Mouse (Mus musculus): ENCODE results near the gene Eme2. TPM values are rescaled to one million over a fixed set of nuclear protein-coding genes. Genes with fewer than 3 reads are reported as not detected.

The Eme2 gene
- polyA plus RNA-seq, 1 experiment from 2014 or later, result 36.3 TPM

DNA sequence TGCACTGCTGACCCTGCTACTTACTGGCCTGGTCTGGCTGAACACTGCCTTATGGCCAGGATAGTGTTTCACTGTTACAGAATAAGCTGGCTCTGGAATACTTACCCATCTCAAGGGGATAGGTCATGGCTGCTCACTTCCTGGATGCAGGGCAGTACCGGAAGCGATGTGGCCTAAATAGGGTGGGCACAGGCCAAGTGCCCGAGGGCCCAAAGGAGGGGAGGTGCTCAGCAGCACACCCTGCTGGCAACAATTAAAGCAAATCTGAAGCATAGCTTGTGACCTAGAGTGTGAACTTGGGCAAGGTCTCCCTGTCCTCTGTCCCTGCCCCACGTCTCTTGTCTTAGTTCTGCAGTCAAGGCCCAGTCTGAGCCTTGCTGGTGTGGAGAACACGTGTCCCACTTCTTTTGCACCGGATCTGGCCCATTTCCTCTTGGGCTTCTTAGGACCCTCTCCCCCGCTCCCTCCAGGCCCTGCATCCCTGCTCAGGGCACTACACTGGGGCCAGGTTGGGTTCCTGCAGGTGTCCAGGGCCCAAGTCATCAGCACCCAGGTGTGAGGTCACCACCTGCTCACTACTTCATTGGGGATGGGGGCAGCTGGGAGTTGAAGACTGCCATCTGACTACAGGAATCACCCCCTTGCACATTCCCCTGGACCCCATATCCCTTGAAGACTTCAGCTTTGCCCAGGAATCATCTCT is 13.0 kb downstream of the Eme2 start:
- H3K4me1 ChIP-seq (replicated peaks), result peaks cover 43% of the 10 kb centered on the region
- H3K9me3 ChIP-seq, result no peaks in the 10 kb centered on the region
- 0 out of 2 replicates have a peak overlapping the region, but pooled peaks have one; percentile 17 for H3K27ac ChIP-seq
- no peaks in the 10 kb centered on the region for H3K27me3 ChIP-seq (ENCODE audit: insufficient read depth, poor library complexity, severe bottlenecking)
- 50% methylated on average over 7 of the region's 7 CpGs for WGBS
- peaks cover 33% of the 10 kb centered on the region for H3K36me3 ChIP-seq
- no peak overlapping the region for H3K4me3 ChIP-seq
- peak; percentile 56 for DNase-seq (ENCODE audit: low spot score)

DNA sequence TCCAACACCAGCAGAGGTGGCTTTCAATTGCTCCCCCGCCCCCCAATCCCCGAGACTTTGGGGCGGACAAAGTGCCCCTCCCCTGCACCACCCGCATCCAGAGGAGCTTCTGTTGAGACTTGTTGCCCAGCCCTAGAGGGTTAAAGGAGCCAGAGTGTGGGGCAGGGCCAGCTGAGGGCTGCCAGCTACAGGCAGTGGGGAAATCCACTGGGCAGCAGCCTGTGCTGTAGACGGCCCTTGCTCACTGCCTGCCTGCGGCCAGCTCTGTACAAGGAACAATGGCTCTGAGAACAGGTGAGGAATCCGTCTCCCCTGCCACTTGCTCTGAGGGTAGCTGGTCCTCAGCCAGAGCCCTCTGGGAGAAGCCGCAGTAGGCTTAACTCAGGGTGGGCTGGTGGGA is 16.4 kb downstream of the Eme2 start:
- Histone ChIP-seq H3K4me1 (replicated peaks) (peaks cover 26% of the 10 kb centered on the region), H3K27me3 (ENCODE audit: insufficient read depth, poor library complexity, severe bottlenecking) (no peaks in the 10 kb centered on the region), H3K27ac (peak overlapping the region; percentile 70), H3K36me3 (peaks cover 18% of the 10 kb centered on the region), H3K4me3 (no peak overlapping the region), H3K9me3 (no peaks in the 10 kb centered on the region)
- 76% methylated on average over 8 of the region's 8 CpGs for whole genome bisulfite sequencing
- no peak for DNase-seq (ENCODE audit: low spot score)

- peaks cover 13% of the 10 kb centered on the region for H3K36me3 ChIP-seq
- H3K27me3 ChIP-seq (ENCODE audit: insufficient read depth, poor library complexity, severe bottlenecking), result no peaks in the 10 kb centered on the region
- H3K4me1 ChIP-seq (replicated peaks), result peaks cover 26% of the 10 kb centered on the region
- H3K9me3 ChIP-seq, result no peaks in the 10 kb centered on the region
- no peak overlapping the region for H3K4me3 ChIP-seq
- no peak for DNase-seq (ENCODE audit: low spot score)
- peak overlapping the region; percentile 70 for H3K27ac ChIP-seq
- WGBS, result 35% methylated on average over 5 of the region's 5 CpGs
Measured at GRCm38 (mm10) chr17:24878117-24878397, 16.8 kb downstream of the Eme2 start.

GRCm38 (mm10) chr17:24877336-24878116 is 17.4 kb downstream of the Eme2 start:
- H3K27me3 ChIP-seq (ENCODE audit: insufficient read depth, poor library complexity, severe bottlenecking), result no peaks in the 10 kb centered on the region
- WGBS, result 61% methylated on average over 10 of the region's 10 CpGs

DNA sequence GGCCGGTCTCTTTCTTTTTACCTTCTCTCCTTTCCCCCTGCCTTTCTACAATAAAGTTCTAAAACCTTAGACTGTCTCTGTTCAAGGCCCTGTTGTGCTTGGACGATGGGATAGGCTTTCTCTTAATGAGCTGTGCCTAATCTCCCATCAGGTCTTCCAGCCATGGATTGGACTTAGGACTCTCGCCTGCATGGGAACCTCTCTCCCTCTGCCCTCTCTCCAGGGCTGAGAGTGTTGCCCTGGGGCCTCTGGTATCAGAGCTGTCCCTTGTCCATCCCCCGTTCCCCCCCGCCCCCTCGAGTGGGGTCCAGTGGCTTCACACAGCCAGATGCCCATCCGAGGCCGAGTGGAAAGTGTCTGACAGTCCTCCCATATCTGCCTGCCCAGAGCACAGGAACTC is 19.9 kb downstream of the Eme2 start:
- Histone ChIP-seq H3K27ac (no peak overlapping the region), H3K4me3 (no peak overlapping the region), H3K36me3 (no peaks in the 10 kb centered on the region), H3K9me3 (no peaks in the 10 kb centered on the region), H3K4me1 (replicated peaks) (peaks cover 19% of the 10 kb centered on the region), H3K27me3 (ENCODE audit: insufficient read depth, poor library complexity, severe bottlenecking) (no peaks in the 10 kb centered on the region)
- WGBS, result 85% methylated on average over 8 of the region's 8 CpGs
- no peak for DNase-seq (ENCODE audit: low spot score)

More at GRCm38 (mm10) chr17:24877336-24878116, 17.4 kb downstream of the Eme2 start:
- Histone ChIP-seq H3K4me1 (replicated peaks) (peaks cover 26% of the 10 kb centered on the region), H3K4me3 (no peak overlapping the region; the same call in 1 of the 2 replicates), H3K27ac (peak overlapping the region; percentile 70), H3K9me3 (no peaks in the 10 kb centered on the region), H3K36me3 (peaks cover 8% of the 10 kb centered on the region)
- no peak for DNase-seq (ENCODE audit: low spot score)

- no peaks in the 10 kb centered on the region for H3K36me3 ChIP-seq
- no peaks in the 10 kb centered on the region for H3K27me3 ChIP-seq (ENCODE audit: insufficient read depth, poor library complexity, severe bottlenecking)
- no peak for DNase-seq (ENCODE audit: low spot score)
- H3K4me1 ChIP-seq (replicated peaks), result peaks cover 19% of the 10 kb centered on the region
- no peak overlapping the region for H3K27ac ChIP-seq
- H3K9me3 ChIP-seq, result no peaks in the 10 kb centered on the region
- no peak overlapping the region for H3K4me3 ChIP-seq
- 53% methylated on average over 1 of the region's 1 CpGs for WGBS
Measured at GRCm38 (mm10) chr17:24874405-24874745, 20.5 kb downstream of the Eme2 start.

DNA sequence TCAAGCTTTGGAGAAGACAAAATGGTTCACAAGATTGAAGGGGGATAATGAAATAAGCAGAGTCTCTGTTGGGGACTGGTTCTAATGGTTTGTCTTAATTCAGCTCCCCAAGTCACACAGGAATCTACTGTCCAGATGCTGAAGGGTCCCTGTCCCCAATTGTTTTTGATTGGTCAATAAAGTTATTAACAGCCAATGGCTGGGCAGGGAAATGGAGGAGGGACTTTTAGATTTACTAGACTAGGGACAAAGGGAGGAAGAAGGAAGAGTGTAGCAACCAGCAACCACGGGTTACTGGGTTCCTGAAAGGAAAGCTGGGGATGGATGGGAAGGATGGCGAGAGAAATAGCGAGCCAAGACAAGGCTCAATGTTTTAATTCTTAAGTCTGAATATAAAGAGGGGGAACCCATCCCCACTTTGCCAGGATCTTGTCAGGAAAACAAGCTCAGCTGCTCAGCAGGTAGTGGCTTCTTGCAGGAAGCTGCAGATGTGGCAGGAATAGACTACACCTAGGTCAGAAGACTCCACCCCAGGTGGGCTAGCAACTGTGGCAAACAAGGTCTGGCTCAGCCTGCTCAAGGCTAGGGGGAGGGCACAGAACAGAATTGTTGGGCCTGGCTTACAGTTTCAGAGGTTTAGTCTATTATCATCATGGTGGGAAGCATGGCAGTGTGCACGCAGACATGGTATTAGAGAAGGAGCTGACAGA is 21.0 kb downstream of the Eme2 start:
- Histone ChIP-seq H3K27me3 (ENCODE audit: insufficient read depth, poor library complexity, severe bottlenecking) (no peaks in the 10 kb centered on the region), H3K4me3 (no peak overlapping the region), H3K9me3 (no peaks in the 10 kb centered on the region), H3K27ac (no peak overlapping the region), H3K4me1 (replicated peaks) (peaks cover 19% of the 10 kb centered on the region), H3K36me3 (no peaks in the 10 kb centered on the region)
- no peak for DNase-seq (ENCODE audit: low spot score)
- 50% methylated on average over 4 of the region's 4 CpGs for WGBS

DNA sequence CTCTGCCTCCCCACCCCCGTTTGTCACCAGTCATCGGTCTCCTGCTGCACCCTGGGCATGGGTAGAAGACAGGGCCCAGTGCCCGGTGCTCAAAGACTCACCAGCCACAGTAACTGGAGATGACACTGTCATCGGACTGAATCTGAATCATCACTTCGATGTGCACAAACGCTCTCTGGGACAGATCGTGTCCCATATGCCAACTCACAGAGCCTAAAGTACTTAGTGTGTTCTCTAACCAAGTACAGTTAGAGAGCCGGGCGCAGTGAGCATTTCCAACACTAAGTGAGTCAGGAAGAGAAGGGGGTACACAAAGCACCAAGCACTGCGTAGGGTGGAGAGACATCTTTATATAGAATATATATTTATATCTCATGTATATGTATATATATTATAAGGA is 27.0 kb downstream of the Eme2 start:
- no peaks in the 10 kb centered on the region for H3K9me3 ChIP-seq
- peaks cover 9% of the 10 kb centered on the region; the same call in 1 of the 2 replicates for H3K36me3 ChIP-seq
- no peak overlapping the region for H3K4me3 ChIP-seq
- no peak overlapping the region for H3K27ac ChIP-seq
- H3K4me1 ChIP-seq (replicated peaks), result no peaks in the 10 kb centered on the region
- no peak for DNase-seq (ENCODE audit: low spot score)
- 90% methylated on average over 10 of the region's 10 CpGs for WGBS
- no peaks in the 10 kb centered on the region for H3K27me3 ChIP-seq (ENCODE audit: insufficient read depth, poor library complexity, severe bottlenecking)

DNA sequence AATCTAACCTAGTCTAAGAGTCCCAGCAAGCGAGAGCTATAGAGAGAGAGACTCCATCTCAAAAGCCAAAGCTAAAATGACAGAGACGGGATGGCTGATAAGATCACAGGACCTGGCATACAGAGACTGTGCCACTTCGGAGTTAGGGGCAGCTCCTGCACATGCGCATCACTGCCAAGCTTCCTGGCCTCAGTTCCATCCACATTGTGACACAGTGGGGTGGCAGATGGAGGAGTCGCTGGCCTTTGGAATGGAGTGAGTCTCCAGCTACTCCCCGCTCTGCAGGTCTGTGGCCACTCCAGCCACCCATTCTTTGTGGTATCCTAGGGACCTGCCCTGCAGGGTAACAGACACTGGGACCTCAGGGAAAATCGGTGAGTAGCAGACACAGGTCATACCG is 29.1 kb downstream of the Eme2 start, which contains the start of gene Igfals:
Gene Igfals (plus strand): TSS at position 222 of the 400 bp plus-strand sequence.
- H3K4me1 ChIP-seq (replicated peaks), result no peaks in the 10 kb centered on the region
- no peak for DNase-seq (ENCODE audit: low spot score)
- no peaks in the 10 kb centered on the region for H3K27me3 ChIP-seq (ENCODE audit: insufficient read depth, poor library complexity, severe bottlenecking)
- no peak within 1 kb of the TSS for H3K4me3 ChIP-seq
- H3K36me3 ChIP-seq, result peaks cover 30% of the 10 kb centered on the region
- 87% methylated on average over 8 of the region's 8 CpGs for WGBS
- no peak within 1 kb of the TSS for H3K27ac ChIP-seq
- no peaks in the 10 kb centered on the region for H3K9me3 ChIP-seq

DNA sequence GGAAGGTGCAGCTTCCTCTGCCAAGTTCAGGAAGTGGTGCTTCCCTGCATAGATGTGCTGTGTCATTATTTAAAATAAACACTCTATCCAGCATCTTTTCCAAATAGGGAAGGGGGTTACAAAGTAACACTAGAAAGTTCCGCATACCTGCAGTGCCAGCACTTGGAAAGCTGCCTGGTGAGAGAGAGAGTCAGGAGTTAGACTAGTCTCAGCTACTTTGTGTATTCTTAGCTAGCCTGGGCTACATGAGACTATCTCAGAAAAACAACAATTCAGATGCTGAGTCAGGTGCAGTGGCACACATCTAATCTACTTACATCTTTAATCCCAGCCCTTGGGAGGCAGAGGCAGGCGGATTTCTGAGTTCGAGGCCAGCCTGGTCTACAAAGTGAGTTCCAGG is 33.1 kb downstream of the Eme2 start:
- Histone ChIP-seq H3K36me3 (peaks cover 59% of the 10 kb centered on the region), H3K4me3 (no peak overlapping the region), H3K4me1 (replicated peaks) (no peaks in the 10 kb centered on the region), H3K27me3 (ENCODE audit: insufficient read depth, poor library complexity, severe bottlenecking) (no peaks in the 10 kb centered on the region), H3K27ac (no peak overlapping the region), H3K9me3 (no peaks in the 10 kb centered on the region)
- 96% methylated on average over 3 of the region's 3 CpGs for WGBS
- no peak for DNase-seq (ENCODE audit: low spot score)

DNA sequence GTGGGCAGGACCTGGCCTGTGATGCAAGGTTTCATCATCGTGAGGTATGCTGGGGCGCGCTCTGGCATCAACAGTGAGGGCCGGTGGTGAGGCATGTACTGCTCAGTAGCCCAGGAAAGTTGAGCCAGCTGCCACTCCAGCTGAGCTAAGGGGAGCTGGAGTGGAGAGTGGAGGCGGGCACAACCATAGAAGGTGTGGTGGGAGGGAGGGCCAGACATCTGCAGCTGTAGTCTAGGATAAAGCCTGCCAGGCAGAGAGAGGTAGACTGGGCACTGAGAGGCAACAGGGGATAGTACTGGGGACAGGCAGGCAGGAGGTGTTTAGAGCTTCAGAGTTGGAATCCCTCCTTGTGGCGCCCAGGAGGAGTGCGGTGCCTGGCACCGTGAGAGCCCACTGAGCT is 34.8 kb downstream of the Eme2 start:
- no peak overlapping the region for H3K27ac ChIP-seq
- no peak for DNase-seq (ENCODE audit: low spot score)
- no peaks in the 10 kb centered on the region for H3K9me3 ChIP-seq
- no peaks in the 10 kb centered on the region for H3K4me1 ChIP-seq (replicated peaks)
- peaks cover 61% of the 10 kb centered on the region for H3K36me3 ChIP-seq
- H3K27me3 ChIP-seq (ENCODE audit: insufficient read depth, poor library complexity, severe bottlenecking), result no peaks in the 10 kb centered on the region
- 87% methylated on average over 8 of the region's 8 CpGs for WGBS
- H3K4me3 ChIP-seq, result no peak overlapping the region

GRCm38 (mm10) chr17:24858967-24859366 is 35.9 kb downstream of the Eme2 start:
- Histone ChIP-seq H3K4me3 (no peak overlapping the region), H3K4me1 (replicated peaks) (no peaks in the 10 kb centered on the region), H3K27me3 (ENCODE audit: insufficient read depth, poor library complexity, severe bottlenecking) (no peaks in the 10 kb centered on the region), H3K9me3 (no peaks in the 10 kb centered on the region), H3K27ac (no peak overlapping the region), H3K36me3 (peaks cover 62% of the 10 kb centered on the region)
- 90% methylated on average over 6 of the region's 6 CpGs for WGBS
- DNase-seq (ENCODE audit: low spot score), result no peak
